Mouse (Mus musculus) midbrain, embryonic 11.5 days (tissue): ENCODE measurements around the gene Limk2. TPM values are rescaled to one million over a fixed set of nuclear protein-coding genes. Genes with fewer than 3 reads are reported as not detected.

Source experiments
- ATAC-seq: fragments of 200-750 bp; cut with Nextera tagmentation; 2 replicates; pipeline ENCODE4 v1.8.0; 2017; ENCODE audit warnings: moderate TSS enrichment, moderate library complexity; ENCODE audit not compliant: low FRiP score
- DNase-seq: peaks from one replicate; pipeline ENCODE4 v3.0.0; 2015; ENCODE audit warnings: low spot score; ENCODE audit errors: missing footprints
- H3K27ac ChIP-seq: fragments of 300-500 bp; sonication (generic); 2 replicates; pipeline ENCODE4 v1.5.1; 2014; ENCODE audit warnings: low read depth, low read length
- H3K27me3 ChIP-seq: fragments of 300-500 bp; sonication (generic); 2 replicates; pipeline ENCODE4 v1.6.1; 2014; ENCODE audit warnings: mild to moderate bottlenecking, low read length, moderate library complexity, mixed read lengths; ENCODE audit not compliant: control insufficient read depth, insufficient read depth
- H3K36me3 ChIP-seq: fragments of 300-500 bp; sonication (generic); 2 replicates; pipeline ENCODE4 v1.6.1; 2014; ENCODE audit warnings: mild to moderate bottlenecking, low read length, moderate library complexity, mixed read lengths; ENCODE audit not compliant: control insufficient read depth, insufficient read depth
- H3K4me1 ChIP-seq: fragments of 300-500 bp; sonication (generic); 2 replicates; pipeline ENCODE4 v1.6.1; 2014; ENCODE audit warnings: low read length; ENCODE audit not compliant: control insufficient read depth, insufficient read depth
- H3K4me2 ChIP-seq: fragments of 300-500 bp; sonication (generic); 2 replicates; pipeline ENCODE4 v1.6.1; 2014; ENCODE audit warnings: mild to moderate bottlenecking, moderate library complexity
- H3K4me3 ChIP-seq: fragments of 300-500 bp; sonication (generic); 2 replicates; pipeline ENCODE4 v1.5.1; 2014; ENCODE audit warnings: low read depth, low read length
- H3K9ac ChIP-seq: fragments of 300-500 bp; sonication (generic); 2 replicates; pipeline ENCODE4 v1.6.1; 2014; ENCODE audit warnings: low read length
- H3K9me3 ChIP-seq: fragments of 300-500 bp; sonication (generic); 2 replicates; pipeline ENCODE4 v1.6.1; 2016; ENCODE audit warnings: low read length; ENCODE audit not compliant: control insufficient read depth
- WGBS: fragments of 180-500 bp; shearing (Covaris S2); extraction: QIAGEN DNeasy Blood & Tissue Kit; methylation state at CpG from one replicate; pipeline ENCODE4 v1.1.7; 2014; 5-methylcytosine and 5-hydroxymethylcytosine counted together
- polyA plus RNA-seq: library from polyadenylated mRNA; unstranded; fragments of >200 nt; fragmentation: Nextera tagmentation; extraction: Ambion mirVana; gene quantifications from 2 replicates; pipeline ENCODE4 v1.2.1, GENCODE M21; 2014

The Limk2 gene
- polyA plus RNA-seq, 1 experiment from 2014 or later = 63.4 TPM

- no peak for ATAC-seq
- DNase-seq = peak; percentile 82
- H3K9ac ChIP-seq = no peak overlapping the region
- H3K4me1 ChIP-seq = peaks cover 2% of the 10 kb centered on the region; the same call in 1 of the 2 replicates
- H3K4me3 ChIP-seq = no peak overlapping the region
- H3K27me3 ChIP-seq = no peaks in the 10 kb centered on the region
- H3K4me2 ChIP-seq = no peak overlapping the region
- no peak overlapping the region for H3K27ac ChIP-seq
- peaks cover 11% of the 10 kb centered on the region for H3K36me3 ChIP-seq
- no peaks in the 10 kb centered on the region for H3K9me3 ChIP-seq
These were observed 61.2 kb downstream of the Limk2 start for GRCm38 (mm10) chr11:3347835-3348195.

GRCm38 (mm10) chr11:3347091-3347834 lies 61.7 kb downstream of the Limk2 start:
- Histone ChIP-seq H3K4me2 (no peak overlapping the region), H3K4me3 (no peak overlapping the region), H3K27me3 (no peaks in the 10 kb centered on the region), H3K4me1 (peaks cover 2% of the 10 kb centered on the region; the same call in 1 of the 2 replicates), H3K27ac (no peak overlapping the region), H3K9me3 (no peaks in the 10 kb centered on the region), H3K9ac (no peak overlapping the region), H3K36me3 (peaks cover 11% of the 10 kb centered on the region)
- ATAC-seq (peak; percentile 86), DNase-seq (peak; percentile 97)
- 60% methylated on average over 12 of the region's 12 CpGs for WGBS

- Histone ChIP-seq H3K4me1 (peaks cover 2% of the 10 kb centered on the region; the same call in 1 of the 2 replicates), H3K27ac (no peak overlapping the region), H3K36me3 (peaks cover 7% of the 10 kb centered on the region), H3K4me2 (no peak overlapping the region), H3K27me3 (no peaks in the 10 kb centered on the region), H3K9ac (no peak overlapping the region), H3K4me3 (no peak overlapping the region), H3K9me3 (no peaks in the 10 kb centered on the region)
- no peak for ATAC-seq
- DNase-seq = peak; percentile 17
- 95% methylated on average over 7 of the region's 7 CpGs for WGBS
These were observed 62.6 kb downstream of the Limk2 start for GRCm38 (mm10) chr11:3346351-3346750.

GRCm38 (mm10) chr11:3344916-3345315 lies 64.1 kb downstream of the Limk2 start:
- no peaks in the 10 kb centered on the region for H3K27me3 ChIP-seq
- H3K4me1 ChIP-seq = peaks cover 2% of the 10 kb centered on the region; the same call in 1 of the 2 replicates
- H3K36me3 ChIP-seq = peaks cover 5% of the 10 kb centered on the region
- no peak overlapping the region for H3K27ac ChIP-seq
- DNase-seq = peak; percentile 41
- no peak overlapping the region for H3K4me3 ChIP-seq
- 91% methylated on average over 3 of the region's 3 CpGs for WGBS
- no peak overlapping the region for H3K9ac ChIP-seq
- ATAC-seq = no peak
- H3K4me2 ChIP-seq = no peak overlapping the region
- no peaks in the 10 kb centered on the region for H3K9me3 ChIP-seq

GRCm38 (mm10) chr11:3341476-3341875 lies 67.5 kb downstream of the Limk2 start:
- DNase-seq (no peak), ATAC-seq (no peak)
- H3K36me3 ChIP-seq = peaks cover 5% of the 10 kb centered on the region
- H3K4me1 ChIP-seq = peaks cover 9% of the 10 kb centered on the region
- no peak overlapping the region for H3K27ac ChIP-seq
- no peak overlapping the region for H3K9ac ChIP-seq
- no peak overlapping the region for H3K4me2 ChIP-seq
- WGBS = 85% methylated on average over 5 of the region's 5 CpGs
- H3K9me3 ChIP-seq = no peaks in the 10 kb centered on the region
- no peak overlapping the region for H3K4me3 ChIP-seq
- no peaks in the 10 kb centered on the region for H3K27me3 ChIP-seq

DNA sequence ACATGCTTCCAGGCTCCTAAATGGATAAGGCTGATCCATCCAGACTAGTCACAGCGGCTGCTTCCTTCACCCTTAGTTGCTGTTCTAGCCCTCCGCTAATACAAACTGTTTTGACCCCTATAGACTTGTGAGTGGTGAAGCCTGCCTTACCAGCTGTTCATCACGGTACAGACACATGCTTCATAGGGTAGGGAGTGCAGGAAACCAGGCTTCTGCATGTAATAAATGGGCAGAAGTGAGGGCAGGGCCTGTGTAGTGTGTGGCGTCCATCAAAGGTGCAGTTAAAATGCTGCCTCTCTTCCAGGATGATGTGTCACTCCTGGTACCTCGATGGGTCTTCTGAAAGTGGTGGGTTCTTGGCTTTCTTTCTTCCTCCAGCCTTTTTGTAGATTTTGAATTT lies 71.0 kb downstream of the Limk2 start:
- H3K36me3 ChIP-seq = no peaks in the 10 kb centered on the region
- H3K9ac ChIP-seq = no peak overlapping the region
- H3K4me2 ChIP-seq = no peak overlapping the region
- H3K9me3 ChIP-seq = no peaks in the 10 kb centered on the region
- ATAC-seq (peak; percentile 39), DNase-seq (no peak)
- H3K27me3 ChIP-seq = no peaks in the 10 kb centered on the region
- 52% methylated on average over 5 of the region's 5 CpGs for WGBS
- H3K27ac ChIP-seq = no peak overlapping the region
- H3K4me1 ChIP-seq = peaks cover 9% of the 10 kb centered on the region
- no peak overlapping the region for H3K4me3 ChIP-seq

GRCm38 (mm10) chr11:3337173-3337955 lies 71.6 kb downstream of the Limk2 start:
- Histone ChIP-seq H3K4me1 (peaks cover 13% of the 10 kb centered on the region), H3K9me3 (no peaks in the 10 kb centered on the region), H3K4me3 (no peak overlapping the region), H3K9ac (peak overlapping the region; percentile 60), H3K4me2 (no peak overlapping the region), H3K36me3 (no peaks in the 10 kb centered on the region), H3K27me3 (no peaks in the 10 kb centered on the region), H3K27ac (peak overlapping the region; percentile 71)
- ATAC-seq (peak; percentile 85), DNase-seq (peak; percentile 94)
- 6% methylated on average over 12 of the region's 12 CpGs for WGBS

DNA sequence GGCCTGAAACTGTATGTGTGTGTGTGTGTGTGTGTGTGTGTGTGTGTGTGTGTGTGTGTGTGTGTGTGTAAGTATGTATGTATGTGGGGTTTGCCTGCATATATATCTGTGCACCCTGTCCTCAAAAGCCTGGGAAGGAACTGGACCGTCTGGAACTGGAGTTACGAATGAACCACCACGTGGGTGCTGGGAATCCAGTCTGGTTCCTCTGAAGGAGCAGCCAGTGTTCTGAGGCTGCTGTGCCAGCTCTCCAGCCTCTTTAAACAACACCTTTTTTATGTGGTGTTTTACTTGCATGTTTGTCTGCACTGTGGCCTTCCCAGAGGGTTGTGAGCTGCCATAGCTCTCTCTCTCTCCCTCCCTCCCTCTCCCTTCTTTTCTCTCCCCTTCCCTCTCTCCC lies 72.4 kb downstream of the Limk2 start:
- Histone ChIP-seq H3K36me3 (no peaks in the 10 kb centered on the region), H3K9ac (no peak overlapping the region), H3K27me3 (no peaks in the 10 kb centered on the region; the same call in 1 of the 2 replicates), H3K4me2 (no peak overlapping the region), H3K4me3 (no peak overlapping the region), H3K27ac (no peak overlapping the region), H3K4me1 (peaks cover 18% of the 10 kb centered on the region), H3K9me3 (no peaks in the 10 kb centered on the region)
- WGBS = 67% methylated on average over 3 of the region's 3 CpGs
- ATAC-seq (no peak), DNase-seq (peak; percentile 86)

GRCm38 (mm10) chr11:3335651-3336216 lies 73.3 kb downstream of the Limk2 start:
- H3K4me3 ChIP-seq = no peak overlapping the region
- WGBS = 58% methylated on average over 11 of the region's 11 CpGs
- no peaks in the 10 kb centered on the region; the same call in 1 of the 2 replicates for H3K27me3 ChIP-seq
- H3K9ac ChIP-seq = no peak overlapping the region
- ATAC-seq (no peak), DNase-seq (no peak)
- no peaks in the 10 kb centered on the region for H3K36me3 ChIP-seq
- H3K4me2 ChIP-seq = no peak overlapping the region
- H3K9me3 ChIP-seq = no peaks in the 10 kb centered on the region
- no peak overlapping the region for H3K27ac ChIP-seq
- peaks cover 24% of the 10 kb centered on the region for H3K4me1 ChIP-seq
